Mouse (Mus musculus): Measurements from ENCODE around the gene Socs1.

The Socs1 gene

GRCm38 (mm10) chr16:10763540-10764264, 21.6 kb downstream of the Socs1 start:
- DNase-seq (ENCODE audit: extremely low spot score, low spot score) = no peak

GRCm38 (mm10) chr16:10762569-10763180, 22.7 kb downstream of the Socs1 start:
- DNase-seq (ENCODE audit: extremely low spot score, low spot score) = no peak

GRCm38 (mm10) chr16:10761182-10761581, 24.2 kb downstream of the Socs1 start:
- no peak for DNase-seq (ENCODE audit: extremely low spot score, low spot score)

GRCm38 (mm10) chr16:10756168-10756567, 29.2 kb downstream of the Socs1 start:
- no peak for DNase-seq (ENCODE audit: extremely low spot score, low spot score)

- no peak for DNase-seq (ENCODE audit: extremely low spot score, low spot score)
These were observed 30.6 kb downstream of the Socs1 start for GRCm38 (mm10) chr16:10754521-10755296.

- no peak for DNase-seq (ENCODE audit: extremely low spot score, low spot score)
These were observed 35.5 kb downstream of the Socs1 start for GRCm38 (mm10) chr16:10749824-10750223.

GRCm38 (mm10) chr16:10749226-10749625, 36.1 kb downstream of the Socs1 start:
- DNase-seq (ENCODE audit: extremely low spot score, low spot score) = no peak

GRCm38 (mm10) chr16:10741082-10741481, 44.3 kb downstream of the Socs1 start:
- DNase-seq (ENCODE audit: extremely low spot score, low spot score) = no peak

- no peak for DNase-seq (ENCODE audit: extremely low spot score, low spot score)
These were observed 45.4 kb downstream of the Socs1 start for GRCm38 (mm10) chr16:10739854-10740398.

- no peak for DNase-seq (ENCODE audit: extremely low spot score, low spot score)
These were observed 46.5 kb downstream of the Socs1 start for GRCm38 (mm10) chr16:10738866-10739265.

- DNase-seq (ENCODE audit: extremely low spot score, low spot score) = no peak
These were observed 47.8 kb downstream of the Socs1 start for GRCm38 (mm10) chr16:10737571-10737970.

GRCm38 (mm10) chr16:10736364-10736763, 49.0 kb downstream of the Socs1 start:
- no peak for DNase-seq (ENCODE audit: extremely low spot score, low spot score)

GRCm38 (mm10) chr16:10735781-10736180, 49.6 kb downstream of the Socs1 start:
- no peak for DNase-seq (ENCODE audit: extremely low spot score, low spot score)

GRCm38 (mm10) chr16:10732421-10732820, 52.9 kb downstream of the Socs1 start:
- DNase-seq (ENCODE audit: extremely low spot score, low spot score) = no peak
